Mouse (Mus musculus): ENCODE measurements around the gene Nkd2.

DNA sequence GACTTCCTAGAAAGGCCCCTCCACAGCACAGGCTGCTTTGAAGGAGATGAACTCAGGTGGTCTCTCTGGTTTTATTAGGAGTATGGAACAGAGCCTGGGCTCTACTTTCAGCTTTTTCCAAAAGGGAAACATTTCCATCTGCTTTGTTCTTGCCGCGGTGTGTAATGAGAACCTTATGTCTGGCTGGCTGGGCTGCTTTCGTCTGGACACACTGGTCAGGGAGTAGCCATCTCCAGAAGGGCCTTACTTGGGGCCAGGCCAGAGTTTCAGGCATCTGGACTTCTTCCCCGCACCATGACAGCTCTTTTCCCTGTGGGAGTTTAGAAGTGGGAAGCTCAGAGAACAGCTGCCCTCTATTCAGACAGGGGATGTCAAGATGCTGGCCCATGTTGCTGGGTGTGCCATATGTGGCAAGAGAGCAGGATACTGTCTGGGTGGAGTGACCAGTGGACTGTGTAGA lies 40.0 kb upstream of the Nkd2 start:
- TF ChIP-seq POLR2A (IDR thresholded peaks at IDR 0.05; ENCODE audit: borderline replicate concordance, low read depth, low read length) (no peak), CTCF (IDR thresholded peaks at IDR 0.05; ENCODE audit: low read depth, low read length) (no peak)

Measured in bone marrow macrophage, adult 2 months (primary cell).